Mouse (Mus musculus): ENCODE data around the gene Padi4. TPM values are rescaled to one million over a fixed set of nuclear protein-coding genes. Genes with fewer than 3 reads are reported as not detected.

Padi4 gene
- polyA plus RNA-seq, 1 experiment from 2014 or later = 1.7 TPM

DNA sequence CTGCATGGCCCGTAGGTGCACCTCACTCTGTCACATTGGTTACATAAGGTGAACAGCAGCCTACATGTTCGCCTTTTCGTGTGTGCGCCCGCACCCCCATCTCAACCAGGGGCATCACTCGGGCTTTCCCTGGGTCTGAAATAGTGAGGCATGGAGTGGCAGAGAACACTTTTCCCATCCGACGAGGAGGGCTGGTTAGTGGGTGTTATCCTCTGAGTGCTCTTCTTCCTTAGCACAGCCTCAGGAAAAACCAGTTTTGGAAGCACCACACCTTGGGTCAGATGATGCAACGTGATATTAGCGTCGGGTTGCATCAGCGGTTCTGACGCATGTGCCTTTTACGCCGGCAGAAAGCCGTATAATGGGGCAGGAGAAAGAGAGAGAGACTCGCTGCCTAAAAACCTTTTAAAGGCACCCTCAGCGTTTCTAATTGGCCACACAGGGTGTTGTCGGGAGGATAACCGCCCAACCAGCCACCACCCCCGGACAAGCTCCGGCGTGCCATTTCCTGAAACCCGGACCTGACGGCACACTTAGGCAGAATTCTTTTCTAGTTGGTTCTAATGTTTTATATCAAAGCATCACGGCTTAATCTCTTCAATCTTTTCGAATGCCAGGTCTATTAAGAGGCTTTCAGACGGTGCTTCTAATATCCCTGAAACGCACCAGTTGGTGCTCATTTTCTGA lies 74.5 kb downstream of the Padi4 start:
- Histone ChIP-seq H3K27ac (peak overlapping the region; percentile 98), H3K27me3 (replicated peaks) (no peaks in the 10 kb centered on the region), H3K9ac (peak overlapping the region; percentile 16; the same call in 1 of the 2 replicates), H3K4me1 (peaks cover 27% of the 10 kb centered on the region), H3K4me3 (replicated peaks) (peak overlapping the region; percentile 86), H3K36me3 (0 out of 2 replicates have a peak, but pooled peaks cover under 1% of the 10 kb centered on the region), H3K9me3 (no peaks in the 10 kb centered on the region), H3K4me2 (peak overlapping the region; percentile 90)
- WGBS = 6% methylated on average over 29 of the region's 29 CpGs
- ATAC-seq (ENCODE audit: insufficient read depth, low FRiP score, low read depth) = peak; percentile 24; the same call in 1 of the 2 replicates

Small RNA genes lying within 50 kb of the gene (microRNA-seq; reads per million reads assigned to microRNA genes)
- not detected for gene Gm25951

Other genes starting within 250 kb of the Padi4 start
- 15.2 and 15.9 TPM in 2 replicates for gene Arhgef10l, start 108.2 kb downstream of the Padi4 start, polyA plus RNA-seq (2015; fragmentation: Nextera tagmentation; extraction: Ambion mirVana)
- gene Rcc2, start 73.7 kb downstream of the Padi4 start, polyA plus RNA-seq (2015; fragmentation: Nextera tagmentation; extraction: Ambion mirVana) = 46.5 and 47.9 TPM in 2 replicates
- 0.19 and 0.49 TPM in 2 replicates for gene Padi6, start 31.6 kb downstream of the Padi4 start, polyA plus RNA-seq (2015; fragmentation: Nextera tagmentation; extraction: Ambion mirVana)
- gene Padi3, start 36.4 kb upstream of the Padi4 start, polyA plus RNA-seq (2015; fragmentation: Nextera tagmentation; extraction: Ambion mirVana) = 0.09 and 0.18 TPM in 2 replicates
- 0.19 and 0.23 TPM in 2 replicates for gene Padi1, start 71.5 kb upstream of the Padi4 start, polyA plus RNA-seq (2015; fragmentation: Nextera tagmentation; extraction: Ambion mirVana)
- 2.7 and 3.0 TPM in 2 replicates for gene Padi2, start 132.1 kb upstream of the Padi4 start, polyA plus RNA-seq (2015; fragmentation: Nextera tagmentation; extraction: Ambion mirVana)
- 419 and 423 TPM in 2 replicates for gene Sdhb, start 187.0 kb upstream of the Padi4 start, polyA plus RNA-seq (2015; fragmentation: Nextera tagmentation; extraction: Ambion mirVana)
- gene Atp13a2, start 212.6 kb upstream of the Padi4 start, polyA plus RNA-seq (2015; fragmentation: Nextera tagmentation; extraction: Ambion mirVana) = 42.7 and 45.9 TPM in 2 replicates
- 418 and 436 TPM in 2 replicates for gene Mfap2, start 236.2 kb upstream of the Padi4 start, polyA plus RNA-seq (2015; fragmentation: Nextera tagmentation; extraction: Ambion mirVana)

Measured in stomach, embryonic 15.5 days (tissue).